Mouse (Mus musculus) stomach, postnatal 0 days (tissue): ENCODE results near the gene Gcsh.

ENCODE experiments used
- CTCF ChIP-seq: IDR thresholded peaks from 2 replicates; pipeline ENCODE4 v1.5.1; 2016; ENCODE audit warnings: antibody characterized with exemption, low read depth, mild to moderate bottlenecking, moderate library complexity
- EP300 ChIP-seq: optimal IDR thresholded peaks from 2 replicates; pipeline ENCODE3; 2016; ENCODE audit warnings: antibody characterized with exemption

GRCm38 (mm10) chr8:117017006-117017405 lies 23.7 kb upstream of the Gcsh start:
- TF ChIP-seq CTCF, result no peak
- TF ChIP-seq EP300, result no peak
